Mouse (Mus musculus) olfactory bulb, adult 2 months (tissue): Measurements from ENCODE around the gene Stum. TPM values are rescaled to one million over a fixed set of nuclear protein-coding genes. Genes with fewer than 3 reads are reported as not detected.

Source experiments
- H3K27ac ChIP-seq: fragments of 200-500 bp; 2 replicates; pipeline ENCODE4 v1.5.1; 2012; ENCODE audit warnings: low read depth, low read length; ENCODE audit not compliant: insufficient read depth
- H3K4me1 ChIP-seq: fragments of 200-500 bp; 2 replicates; pipeline ENCODE4 v1.6.1; 2012; ENCODE audit warnings: low read length; ENCODE audit not compliant: control insufficient read depth, insufficient read depth
- H3K4me3 ChIP-seq: fragments of 200-500 bp; 2 replicates; pipeline ENCODE4 v1.5.1; 2012; ENCODE audit warnings: mild to moderate bottlenecking, low read depth, low read length, moderate library complexity; ENCODE audit not compliant: insufficient read depth
- CTCF ChIP-seq: fragments of 200-500 bp; IDR thresholded peaks from 2 replicates; pipeline ENCODE4 v1.5.1; 2012; ENCODE audit warnings: low read depth, mild to moderate bottlenecking, low read length, moderate library complexity; ENCODE audit not compliant: insufficient read depth
- POLR2A ChIP-seq: fragments of 200-500 bp; IDR thresholded peaks from 2 replicates; pipeline ENCODE4 v1.6.1; 2012; ENCODE audit warnings: mild to moderate bottlenecking, low read depth, low read length, moderate library complexity; ENCODE audit not compliant: insufficient read depth
- WGBS: fragments of 180-500 bp; shearing (Covaris S2); methylation state at CpG from one replicate; pipeline ENCODE4 v1.1.7; 2018; 5-methylcytosine and 5-hydroxymethylcytosine counted together
- polyA plus RNA-seq: library from polyadenylated mRNA; stranded (reverse); fragments of >200 nt; gene quantifications from 2 replicates; pipeline ENCODE4 v1.2.4, GENCODE M21; 2012; ENCODE audit warnings: low replicate concordance; ENCODE audit not compliant: missing spikeins, insufficient read depth, insufficient read length

The Stum gene
- polyA plus RNA-seq, 1 experiment: not detected

GRCm38 (mm10) chr1:180444411-180444810, 38.9 kb downstream of the Stum start:
- H3K4me3 ChIP-seq: no peak overlapping the region
- H3K4me1 ChIP-seq: peaks cover 16% of the 10 kb centered on the region
- H3K27ac ChIP-seq: no peak overlapping the region
- TF ChIP-seq CTCF: no peak
- TF ChIP-seq POLR2A: no peak
- 82% methylated on average over 3 of the region's 3 CpGs for WGBS

- 85% methylated on average over 4 of the region's 4 CpGs for WGBS
- Histone ChIP-seq H3K4me3 (no peak overlapping the region), H3K4me1 (peaks cover 5% of the 10 kb centered on the region), H3K27ac (no peak overlapping the region)
- TF ChIP-seq POLR2A: no peak
- TF ChIP-seq CTCF: no peak
Measured at GRCm38 (mm10) chr1:180439496-180439895, 43.8 kb downstream of the Stum start.

GRCm38 (mm10) chr1:180434925-180435324, 48.4 kb downstream of the Stum start:
- no peak overlapping the region for H3K27ac ChIP-seq
- TF ChIP-seq CTCF (no peak), POLR2A (no peak)
- no peak overlapping the region for H3K4me3 ChIP-seq
- WGBS: 19% methylated on average over 9 of the region's 9 CpGs
- peaks cover 15% of the 10 kb centered on the region for H3K4me1 ChIP-seq

GRCm38 (mm10) chr1:180433796-180434566, 49.3 kb downstream of the Stum start:
- no peak for TF ChIP-seq POLR2A
- peak; percentile 97 for TF ChIP-seq CTCF
- no peak overlapping the region for H3K27ac ChIP-seq
- no peak overlapping the region for H3K4me3 ChIP-seq
- H3K4me1 ChIP-seq: peaks cover 15% of the 10 kb centered on the region
- 17% methylated on average over 7 of the region's 7 CpGs for WGBS

GRCm38 (mm10) chr1:180433098-180433538, 50.2 kb downstream of the Stum start:
- Histone ChIP-seq H3K4me1 (peaks cover 15% of the 10 kb centered on the region), H3K27ac (no peak overlapping the region), H3K4me3 (peak overlapping the region; percentile 30)
- TF ChIP-seq POLR2A: no peak
- TF ChIP-seq CTCF: no peak
- WGBS: 3% methylated on average over 16 of the region's 16 CpGs

- Histone ChIP-seq H3K27ac (no peak overlapping the region), H3K4me1 (peaks cover 19% of the 10 kb centered on the region), H3K4me3 (no peak overlapping the region)
- 69% methylated on average over 12 of the region's 12 CpGs for WGBS
- TF ChIP-seq CTCF (no peak), POLR2A (no peak)
Measured at GRCm38 (mm10) chr1:180431833-180432232, 51.5 kb downstream of the Stum start.

- TF ChIP-seq POLR2A (no peak), CTCF (no peak)
- no peak overlapping the region for H3K27ac ChIP-seq
- H3K4me1 ChIP-seq: peaks cover 17% of the 10 kb centered on the region
- 78% methylated on average over 5 of the region's 5 CpGs for WGBS
- H3K4me3 ChIP-seq: no peak overlapping the region
Measured at GRCm38 (mm10) chr1:180429819-180430218, 53.5 kb downstream of the Stum start.

GRCm38 (mm10) chr1:180428871-180429270, 54.4 kb downstream of the Stum start:
- WGBS: 82% methylated on average over 8 of the region's 8 CpGs
- no peak for TF ChIP-seq CTCF
- TF ChIP-seq POLR2A: no peak
- no peak overlapping the region for H3K4me3 ChIP-seq
- H3K27ac ChIP-seq: no peak overlapping the region
- H3K4me1 ChIP-seq: peaks cover 20% of the 10 kb centered on the region

- peaks cover 21% of the 10 kb centered on the region for H3K4me1 ChIP-seq
- no peak overlapping the region for H3K27ac ChIP-seq
- no peak overlapping the region for H3K4me3 ChIP-seq
- 0 out of 2 replicates have a peak, but pooled peaks have one; percentile 26 for TF ChIP-seq CTCF
- TF ChIP-seq POLR2A: no peak
- 19% methylated on average over 9 of the region's 9 CpGs for whole genome bisulfite sequencing
Measured at GRCm38 (mm10) chr1:180428101-180428712, 55.1 kb downstream of the Stum start.
